Mouse (Mus musculus) layer of hippocampus, postnatal 10 days (tissue): ENCODE data around the gene Slc39a1. TPM values are rescaled to one million over a fixed set of nuclear protein-coding genes. Genes with fewer than 3 reads are reported as not detected.

ENCODE experiments used
- DNase-seq, 2 experiments: peaks; one replicate each; pipeline ENCODE4 v3.0.0; 2021; ENCODE audit warnings: low spot score in 2 of 2
- long read RNA-seq: library from polyadenylated mRNA; stranded (forward); transcript quantifications from one replicate; pipeline ENCODE4 v2.0.0, GENCODE M21; 2023
- total RNA-seq, 2 experiments: library from RNA; stranded (reverse); gene quantifications; 2 replicates each; pipeline ENCODE4 v1.2.3; 2021

Slc39a1 gene
- 10 to 100 TPM; 48.6 to 52.3 TPM for total RNA-seq
- long read RNA-seq, transcript Slc39a1-201 (4 exons, 2,364 nt) = major isoform, 24 of 29 reads
- long read RNA-seq, partial matches to known transcripts = 1 of 29 reads
- long read RNA-seq, other reads (novel, unspliced or antisense) = 4 of 29 reads

DNA sequence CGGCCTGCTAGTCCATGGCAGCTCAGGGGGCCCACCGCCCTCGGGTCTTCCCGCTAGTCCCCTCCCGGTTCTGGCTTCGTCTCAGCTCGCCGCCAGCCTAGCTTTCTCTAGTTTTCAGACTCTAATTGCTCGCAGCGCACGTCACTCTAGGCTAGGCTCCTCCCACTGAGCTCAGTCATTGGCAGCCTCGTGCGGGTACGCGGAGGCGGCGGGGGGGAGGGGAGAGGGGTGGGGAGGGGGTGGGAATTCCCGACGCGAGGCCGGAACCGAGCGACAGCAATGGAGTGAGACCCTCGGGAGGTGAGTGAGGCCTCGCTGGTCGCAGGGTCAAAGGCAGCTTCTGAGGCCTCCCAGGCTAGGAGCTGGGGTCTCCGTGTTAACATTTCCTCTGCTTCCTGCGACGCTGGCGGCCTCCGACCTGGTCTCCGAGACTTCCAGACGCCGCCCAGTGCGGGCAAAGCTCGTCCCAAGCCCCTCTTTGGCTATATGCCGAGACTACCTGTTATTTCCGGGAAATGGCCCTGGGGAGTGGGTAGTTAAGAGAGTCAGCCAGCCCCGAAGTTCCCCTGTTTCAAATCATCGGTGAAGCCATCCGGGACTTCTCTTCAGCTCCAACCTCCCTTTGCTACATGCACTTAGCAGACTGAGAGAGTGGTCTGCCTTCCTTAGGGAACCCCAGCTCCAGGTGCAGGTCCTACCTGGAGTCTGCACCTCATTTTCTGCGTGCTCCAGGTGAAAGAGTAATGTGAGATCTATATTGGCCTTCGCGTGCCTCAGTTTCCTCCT, at the start of gene Slc39a1:
Slc39a1 (plus strand) TSS at position 213 of the 786 bp plus-strand sequence.
- peak; percentile 91 to 92 for DNase-seq

DNA sequence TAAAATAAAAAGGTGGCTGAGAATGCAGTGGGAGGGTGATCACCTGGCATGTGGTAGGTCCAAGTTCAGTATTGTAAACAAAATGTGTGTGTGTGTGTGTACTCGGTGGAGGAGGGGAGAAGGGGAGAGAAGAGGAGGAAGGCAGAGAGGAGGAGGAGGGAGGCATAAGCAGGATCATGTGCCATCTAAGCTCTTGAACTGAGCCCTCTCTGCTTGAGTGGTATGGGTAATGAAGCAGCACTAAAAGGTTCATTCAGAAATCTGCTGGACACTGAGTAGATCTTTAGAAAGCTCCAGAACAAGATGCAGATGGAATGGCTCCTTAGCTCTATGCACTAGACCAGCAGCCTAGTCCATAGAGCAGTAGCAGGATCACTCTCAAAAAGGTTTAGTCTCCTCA, 45.1 kb upstream of the Slc39a1 start:
- DNase-seq = no peak

- DNase-seq = no peak
Measured at GRCm38 (mm10) chr3:90203619-90204018, 44.4 kb upstream of the Slc39a1 start.

GRCm38 (mm10) chr3:90204582-90204981, 43.4 kb upstream of the Slc39a1 start:
- DNase-seq = no peak

DNA sequence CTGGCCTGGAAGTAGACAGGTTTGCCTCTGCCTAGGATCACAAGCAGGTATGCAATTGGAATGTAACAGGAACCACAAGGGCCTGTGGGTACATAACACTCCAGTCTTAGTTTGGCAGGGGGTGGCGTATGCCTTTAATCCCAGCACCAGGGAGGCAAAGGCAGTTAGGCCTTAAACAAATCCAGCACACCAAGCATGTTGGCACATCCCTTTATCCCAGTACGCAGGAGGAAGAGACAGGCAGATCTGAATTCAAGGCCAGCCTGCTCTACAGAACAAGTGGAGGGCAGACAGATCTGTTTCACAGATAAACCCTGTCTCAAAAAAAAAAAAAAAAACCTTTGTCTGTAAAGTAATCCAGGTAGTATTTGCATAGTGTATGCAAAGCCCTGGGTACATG, 39.3 kb upstream of the Slc39a1 start:
- DNase-seq = no peak

DNA sequence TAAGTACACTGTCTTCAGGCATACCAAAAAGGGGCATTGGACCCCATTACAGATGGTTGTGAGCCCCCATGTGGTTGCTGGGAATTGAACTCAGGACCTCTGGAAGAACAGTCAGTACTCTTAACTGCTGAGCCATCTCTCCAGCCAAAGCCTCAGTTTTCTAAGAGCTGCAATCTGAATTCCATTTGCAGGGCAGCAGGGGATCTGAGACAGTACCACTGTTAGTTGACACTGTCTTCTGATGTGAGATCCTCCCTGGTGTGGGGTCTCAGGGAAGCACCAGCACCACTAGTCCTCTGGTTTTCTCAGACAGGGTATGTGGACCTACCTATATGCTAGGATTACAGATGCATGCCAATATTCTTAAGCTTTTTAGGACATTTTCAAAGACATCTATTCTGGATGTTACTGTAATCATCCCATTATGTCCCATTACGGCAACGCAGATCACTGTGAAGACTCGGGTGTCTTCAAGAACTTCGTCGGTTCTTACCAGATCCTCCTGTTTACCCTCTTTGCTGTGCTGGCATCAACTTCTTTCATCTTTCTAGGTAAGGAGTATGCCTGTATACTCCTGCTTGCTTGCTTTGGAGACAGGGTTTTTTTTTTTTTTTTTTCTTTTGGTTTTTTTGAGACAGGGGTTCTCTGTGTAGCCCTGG, 37.9 kb upstream of the Slc39a1 start:
- DNase-seq = no peak

DNA sequence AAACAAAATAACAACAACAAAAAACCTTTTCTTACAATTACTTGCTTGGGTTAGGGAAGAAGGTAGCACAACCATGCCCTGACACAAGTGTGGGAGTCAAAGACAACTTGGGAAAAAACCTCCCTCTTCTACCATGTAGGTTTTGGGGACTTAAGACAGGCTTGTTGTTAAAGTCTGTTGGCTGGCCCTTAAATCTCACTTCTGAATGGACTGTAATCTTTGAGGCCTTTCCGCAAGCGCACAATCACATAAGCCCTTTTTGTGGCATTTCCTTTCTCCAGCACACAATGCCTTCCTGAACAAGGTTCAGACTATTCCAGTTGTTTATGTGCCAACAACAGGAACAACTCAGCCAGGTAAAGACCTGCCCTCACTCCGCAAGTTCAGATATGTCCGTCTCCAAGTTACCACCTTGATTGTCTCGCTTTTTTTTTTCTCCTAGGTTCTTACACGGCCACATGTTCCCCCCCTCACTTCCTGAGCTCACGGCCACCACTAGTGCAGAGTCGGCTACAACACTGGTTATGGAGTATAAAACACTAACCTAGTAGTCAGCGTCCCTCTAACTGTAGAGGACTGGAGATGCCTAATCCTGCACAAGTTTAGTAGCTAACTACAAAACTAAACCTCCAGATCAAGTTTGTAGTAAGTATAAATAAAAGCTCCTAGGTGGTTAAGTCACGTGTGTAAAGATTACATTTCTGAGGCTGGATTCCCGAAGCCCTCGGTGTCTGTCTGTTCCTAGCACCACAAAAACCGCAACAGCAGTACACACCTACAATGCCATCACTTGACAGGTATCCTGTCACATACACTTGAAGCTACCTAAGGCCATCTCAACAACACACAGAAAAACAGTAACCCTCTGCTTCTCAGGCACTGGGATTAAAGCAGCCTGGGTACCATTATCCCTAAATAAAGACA, 36.2 kb upstream of the Slc39a1 start:
- no peak for DNase-seq

- no peak for DNase-seq
Measured at GRCm38 (mm10) chr3:90212723-90213122, 35.2 kb upstream of the Slc39a1 start.

DNA sequence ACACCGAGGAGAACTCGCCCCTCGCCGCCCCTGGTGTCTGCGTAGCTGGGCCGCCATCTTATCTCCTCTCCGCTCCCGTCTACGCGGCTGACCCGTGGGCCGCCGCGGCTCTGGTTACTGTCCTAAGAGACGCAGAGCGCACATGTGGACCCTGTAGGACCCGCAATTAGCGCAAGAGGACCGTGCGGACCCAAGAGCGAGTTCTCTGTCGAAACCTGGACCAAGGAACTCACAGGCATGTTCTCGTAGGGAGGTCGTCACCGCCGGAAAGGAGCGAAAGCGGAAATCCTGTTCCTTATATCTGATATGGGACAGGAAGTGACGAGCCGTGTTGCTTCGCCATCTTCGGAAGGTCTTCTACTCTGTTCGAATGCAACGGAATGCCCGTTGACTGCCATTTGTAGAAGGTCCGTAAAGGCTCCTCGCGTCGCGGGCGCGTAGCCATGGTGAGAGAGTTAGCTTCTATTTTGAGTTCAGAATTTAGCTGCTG, 34.5 kb upstream of the Slc39a1 start, which contains the start of the genes Rps27 and Rab13:
Rps27 (minus strand) TSS at position 275 of the 490 bp plus-strand sequence.
Rab13 (plus strand) TSS at position 319 of the 490 bp plus-strand sequence.
- DNase-seq = peak; percentile 82 to 89

- DNase-seq = no peak
Measured at GRCm38 (mm10) chr3:90213956-90214684, 33.9 kb upstream of the Slc39a1 start.

GRCm38 (mm10) chr3:90215825-90216380, 32.1 kb upstream of the Slc39a1 start:
- DNase-seq = no peak

DNA sequence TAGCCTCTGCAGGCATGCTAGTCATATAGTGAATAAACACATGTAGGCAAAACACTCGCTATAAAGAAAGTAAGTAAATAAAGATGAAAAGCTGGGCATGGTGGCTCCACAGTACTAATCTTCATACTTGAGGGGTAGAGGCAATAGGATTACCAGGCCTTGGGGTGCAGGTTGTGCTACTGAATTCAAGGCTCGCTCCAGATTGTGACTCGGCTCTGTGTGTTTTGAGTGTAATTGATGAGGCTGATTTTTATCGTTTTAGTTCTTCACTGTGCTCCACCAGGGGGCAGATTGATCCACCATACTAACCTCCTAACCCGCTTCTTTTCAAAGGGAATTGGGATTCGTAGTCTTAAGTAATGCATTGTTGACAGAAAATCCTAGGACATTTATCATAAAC, 27.9 kb upstream of the Slc39a1 start:
- peak; percentile 47 to 66 for DNase-seq

DNA sequence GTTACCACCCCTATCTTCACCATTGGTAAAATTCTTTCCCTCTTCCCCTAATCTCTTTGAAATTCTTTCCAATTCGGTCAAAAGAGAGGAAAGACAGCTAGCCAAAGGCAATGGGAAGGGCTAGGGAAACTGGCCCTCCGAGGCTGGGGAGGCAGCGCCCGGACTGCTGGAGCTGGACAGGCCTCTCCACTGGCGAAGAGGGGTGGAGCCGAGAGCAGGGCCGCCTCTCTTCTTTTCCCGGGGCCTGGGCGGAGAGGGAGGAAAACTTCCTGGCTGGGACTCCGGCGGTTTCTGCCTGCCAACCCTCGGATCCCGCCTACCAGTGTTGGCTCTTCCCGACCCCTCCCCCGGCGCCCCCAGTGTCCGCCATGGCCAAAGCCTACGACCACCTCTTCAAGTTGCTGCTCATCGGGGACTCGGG, 27.4 kb upstream of the Slc39a1 start:
- peak; percentile 57 to 67 for DNase-seq

GRCm38 (mm10) chr3:90221123-90221522, 26.8 kb upstream of the Slc39a1 start:
- DNase-seq = no peak

- DNase-seq = no peak
Measured at GRCm38 (mm10) chr3:90222455-90222854, 25.5 kb upstream of the Slc39a1 start.

GRCm38 (mm10) chr3:90222941-90223340, 25.0 kb upstream of the Slc39a1 start:
- no peak for DNase-seq

GRCm38 (mm10) chr3:90224331-90224730, 23.6 kb upstream of the Slc39a1 start:
- no peak for DNase-seq

DNA sequence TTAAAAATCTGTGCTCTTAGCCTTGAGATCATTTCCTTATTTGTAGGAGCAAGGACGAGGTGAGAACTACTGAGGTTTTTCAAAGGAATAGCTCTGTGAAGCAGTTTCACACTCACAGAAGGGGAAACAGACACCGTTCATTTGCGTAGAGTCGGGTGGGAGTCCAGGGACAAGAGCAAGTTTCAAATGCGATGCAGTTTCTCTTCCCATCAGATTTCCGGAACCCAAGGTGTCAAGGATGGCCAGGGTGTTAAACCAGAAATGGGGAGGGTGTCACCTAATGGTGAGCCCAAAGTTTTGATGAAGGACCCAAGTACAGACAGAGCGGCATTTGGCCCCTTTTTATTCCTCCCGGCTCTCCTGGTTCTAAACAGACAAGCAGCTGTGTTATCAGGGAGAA, 16.9 kb upstream of the Slc39a1 start:
- DNase-seq = no peak

DNA sequence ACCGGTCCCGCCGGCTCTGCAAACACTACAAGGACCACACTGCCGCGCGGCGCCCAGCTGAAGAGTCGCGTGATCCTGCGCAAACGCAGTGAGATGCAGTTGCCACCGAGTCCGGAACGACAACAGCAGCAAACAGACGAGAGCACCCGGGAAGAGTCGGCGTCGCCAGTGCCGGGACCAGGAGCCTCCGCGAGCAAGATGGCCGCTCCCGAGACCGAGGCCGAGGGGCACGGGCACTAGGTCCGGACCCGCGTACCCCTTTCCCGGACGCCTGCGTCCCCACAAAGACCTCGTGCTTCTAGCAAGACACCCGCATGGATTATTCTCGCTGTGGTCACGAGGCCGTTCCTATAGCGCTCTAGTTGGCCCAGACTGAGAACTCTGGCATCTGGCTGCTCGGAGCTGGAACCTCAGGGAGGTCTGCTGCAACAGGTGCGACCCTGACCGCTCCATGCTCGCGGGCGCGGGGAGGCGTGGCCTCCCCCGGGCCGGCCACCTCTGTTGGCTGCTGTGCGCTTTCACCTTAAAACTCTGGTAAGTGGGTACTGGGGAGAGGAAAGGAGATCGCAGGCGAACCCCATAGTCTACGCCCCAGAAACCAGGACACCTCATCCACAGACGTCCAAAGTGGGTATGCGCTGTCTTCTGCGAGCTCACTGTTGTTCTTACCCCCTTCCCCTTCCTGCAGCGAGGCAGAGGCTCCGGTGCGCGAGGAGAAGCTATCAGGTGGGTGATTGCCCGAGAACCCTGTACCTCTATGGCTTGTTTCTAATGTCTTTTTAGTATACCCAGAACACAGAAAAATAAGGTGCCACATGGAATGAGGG, 16.3 kb upstream of the Slc39a1 start, which contains the start of gene Jtb:
Jtb (plus strand) TSS at position 91 of the 827 bp plus-strand sequence.
- DNase-seq = peak; percentile 92 to 94
